Mouse (Mus musculus): Measurements from ENCODE around the gene Taz. TPM values are rescaled to one million over a fixed set of nuclear protein-coding genes. Genes with fewer than 3 reads are reported as not detected.

Taz gene
- polyA plus RNA-seq (2015; fragmentation: Nextera tagmentation; extraction: Ambion mirVana), result 70.3 and 76.6 TPM in 2 replicates

DNA sequence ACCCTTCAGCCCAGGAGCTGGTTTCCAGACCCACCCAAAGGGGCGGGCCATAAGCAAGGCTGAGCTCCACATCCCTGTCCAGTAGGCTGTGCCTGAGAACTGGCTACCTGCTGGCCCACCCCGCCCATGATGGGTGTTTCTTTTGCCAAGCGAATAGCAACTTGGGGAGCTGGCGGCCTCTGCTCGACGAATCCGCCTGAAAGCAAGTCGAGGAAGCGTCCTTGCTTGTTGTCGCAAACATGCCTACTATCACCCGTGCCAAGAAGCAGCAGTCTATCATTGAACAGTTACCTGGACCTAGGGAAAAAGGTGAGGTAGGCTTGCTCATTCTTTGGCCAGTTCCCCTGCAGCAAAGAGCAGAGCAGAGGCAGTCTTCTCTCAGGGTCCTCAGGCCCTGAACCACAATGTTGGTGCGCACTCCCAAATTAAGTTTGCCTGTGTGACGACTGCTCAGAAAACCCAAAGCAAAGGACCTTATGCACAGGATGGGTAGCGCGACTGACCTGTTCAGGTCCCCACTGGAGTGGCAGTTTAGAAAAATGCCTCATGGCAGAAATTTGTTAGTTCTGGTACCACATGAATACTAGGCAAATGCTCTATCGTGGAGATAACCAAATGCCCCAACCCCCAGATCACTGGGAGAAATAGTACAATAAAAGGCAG, at the start of gene Taz, which contains the start of gene Dnase1l1:
Gene Taz, plus strand, starts transcription at position 181 of the 663 bp plus-strand sequence.
Gene Dnase1l1, minus strand, starts transcription at position 606 of the 663 bp plus-strand sequence.
- peak; percentile 90 for ATAC-seq (replicated peaks; ENCODE audit: insufficient number of reproducible peaks, insufficient read depth, low FRiP score, low read depth)
- WGBS, result 12% methylated on average over 16 of the region's 16 CpGs
- no peaks in the 10 kb centered on the region for H3K27me3 ChIP-seq
- H3K27ac ChIP-seq, result peak within 1 kb of the TSS; percentile 92
- peak within 1 kb of the TSS; percentile 64 for H3K4me3 ChIP-seq
- peak within 1 kb of the TSS; percentile 78 for H3K4me2 ChIP-seq
- peak within 1 kb of the TSS; percentile 67 for H3K9ac ChIP-seq
- H3K4me1 ChIP-seq (replicated peaks), result peaks cover 8% of the 10 kb centered on the region
- H3K36me3 ChIP-seq, result no peaks in the 10 kb centered on the region
- H3K9me3 ChIP-seq (replicated peaks), result no peaks in the 10 kb centered on the region

DNA sequence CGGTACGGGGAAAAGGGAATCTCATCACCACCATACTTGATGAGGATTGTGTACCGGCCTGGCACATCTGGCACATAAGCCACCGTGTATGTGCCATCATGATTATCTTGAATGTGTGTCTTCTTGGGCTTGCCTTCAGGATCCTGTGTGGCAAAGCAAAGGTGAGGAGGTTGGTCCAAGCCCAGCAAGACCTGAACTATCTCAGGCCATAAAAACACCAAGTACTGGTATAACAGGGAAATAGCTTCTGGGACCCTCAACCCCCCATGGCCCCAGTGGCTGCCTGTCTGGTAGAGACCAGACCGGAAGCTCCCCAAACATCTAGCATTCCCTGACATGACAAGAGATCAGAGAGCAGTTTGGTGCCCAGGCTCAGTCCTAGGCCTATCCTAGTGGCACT, 48.5 kb upstream of the Taz start:
- WGBS, result 81% methylated on average over 5 of the region's 5 CpGs
- Histone ChIP-seq H3K4me1 (replicated peaks) (no peaks in the 10 kb centered on the region), H3K4me3 (no peak overlapping the region), H3K9ac (no peak overlapping the region), H3K27me3 (no peaks in the 10 kb centered on the region), H3K9me3 (replicated peaks) (no peaks in the 10 kb centered on the region), H3K27ac (no peak overlapping the region), H3K4me2 (no peak overlapping the region), H3K36me3 (peaks cover 87% of the 10 kb centered on the region)
- ATAC-seq (replicated peaks; ENCODE audit: insufficient number of reproducible peaks, insufficient read depth, low FRiP score, low read depth), result no peak

DNA sequence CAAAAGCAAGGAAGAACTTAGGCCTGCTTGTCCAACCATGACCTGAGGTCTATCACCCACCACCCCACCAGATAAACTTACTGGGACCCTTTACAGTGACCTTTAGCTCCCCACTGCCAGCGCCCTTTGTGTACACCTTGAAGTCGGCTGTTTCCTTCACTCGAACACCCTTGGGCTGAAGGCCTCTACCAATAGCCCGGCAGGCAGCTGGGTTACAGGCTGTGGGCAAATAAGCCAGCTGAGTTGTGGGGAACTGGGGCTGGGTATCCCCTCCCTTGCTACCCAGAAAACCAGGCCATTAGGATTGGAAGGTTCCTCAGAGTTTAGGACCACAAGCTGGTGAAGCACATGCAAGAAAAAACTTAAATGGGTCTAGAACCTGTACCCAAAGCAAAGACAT, 41.4 kb upstream of the Taz start:
- Histone ChIP-seq H3K4me2 (no peak overlapping the region), H3K4me1 (replicated peaks) (peaks cover 14% of the 10 kb centered on the region), H3K27ac (no peak overlapping the region), H3K36me3 (peaks cover 72% of the 10 kb centered on the region), H3K4me3 (no peak overlapping the region), H3K9me3 (replicated peaks) (no peaks in the 10 kb centered on the region), H3K27me3 (no peaks in the 10 kb centered on the region), H3K9ac (no peak overlapping the region)
- WGBS, result 90% methylated on average over 4 of the region's 4 CpGs
- ATAC-seq (replicated peaks; ENCODE audit: insufficient number of reproducible peaks, insufficient read depth, low FRiP score, low read depth), result no peak

DNA sequence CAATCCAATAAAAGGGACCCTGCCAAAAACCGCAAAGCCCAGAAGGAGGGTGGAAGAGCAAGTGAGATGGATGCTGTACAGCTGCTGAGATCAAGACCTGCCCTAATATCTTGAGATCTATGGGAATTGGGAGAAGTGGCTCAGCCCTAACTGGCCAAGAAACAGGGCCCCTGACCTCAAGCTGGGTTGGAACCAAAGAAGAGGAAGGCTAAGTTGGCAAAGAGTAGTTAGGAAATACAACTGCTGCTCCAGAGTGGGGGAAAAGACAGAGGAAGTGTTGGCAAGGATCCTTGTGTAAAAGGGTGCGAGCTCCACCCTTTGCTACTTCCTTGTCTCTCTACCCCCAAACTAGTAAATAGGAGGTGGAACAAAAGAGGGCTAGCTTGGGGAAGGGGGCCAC, 38.3 kb upstream of the Taz start:
- Histone ChIP-seq H3K4me1 (replicated peaks) (peaks cover 16% of the 10 kb centered on the region), H3K9ac (peak overlapping the region; percentile 48), H3K27ac (peak overlapping the region; percentile 91; the same call in 1 of the 2 replicates), H3K27me3 (no peaks in the 10 kb centered on the region), H3K9me3 (replicated peaks) (no peaks in the 10 kb centered on the region), H3K4me3 (peak overlapping the region; percentile 64), H3K4me2 (peak overlapping the region; percentile 70), H3K36me3 (peaks cover 46% of the 10 kb centered on the region)
- no peak for ATAC-seq (replicated peaks; ENCODE audit: insufficient number of reproducible peaks, insufficient read depth, low FRiP score, low read depth)
- WGBS, result 65% methylated on average over 2 of the region's 2 CpGs

- Histone ChIP-seq H3K27ac (peak overlapping the region; percentile 91), H3K4me3 (peak overlapping the region; percentile 64), H3K9me3 (replicated peaks) (no peaks in the 10 kb centered on the region), H3K36me3 (peaks cover 42% of the 10 kb centered on the region), H3K4me2 (peak overlapping the region; percentile 70), H3K9ac (peak overlapping the region; percentile 48), H3K4me1 (replicated peaks) (peaks cover 16% of the 10 kb centered on the region), H3K27me3 (no peaks in the 10 kb centered on the region)
- no peak for ATAC-seq (replicated peaks; ENCODE audit: insufficient number of reproducible peaks, insufficient read depth, low FRiP score, low read depth)
- 50% methylated on average over 3 of the region's 3 CpGs for WGBS
Observed at GRCm38 (mm10) chrX:74243807-74244206, 37.9 kb upstream of the Taz start.

DNA sequence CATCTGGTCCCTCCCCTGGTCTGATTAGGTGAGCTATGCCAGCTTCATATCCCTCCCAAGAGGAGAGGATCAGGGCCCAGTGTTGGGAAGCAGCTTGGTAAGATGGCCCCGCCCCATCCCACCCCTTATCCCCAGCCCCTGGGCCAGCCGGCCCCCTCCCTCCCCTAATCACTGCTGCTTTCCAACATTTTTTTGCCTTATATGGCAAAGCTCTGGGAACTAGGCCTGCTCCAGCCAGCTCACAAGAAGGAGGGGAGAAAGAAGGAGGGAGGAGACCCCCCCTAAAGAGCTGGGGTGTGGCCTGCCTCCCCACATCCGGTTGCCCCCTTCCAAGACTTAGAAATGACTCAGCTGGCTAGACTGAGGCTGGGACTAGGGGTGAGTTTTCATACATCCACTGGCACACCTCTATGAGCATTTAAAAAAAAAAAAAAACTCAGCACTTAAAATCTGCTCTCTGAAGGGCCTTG, 37.1 kb upstream of the Taz start:
- H3K4me1 ChIP-seq (replicated peaks), result peaks cover 19% of the 10 kb centered on the region
- H3K9me3 ChIP-seq (replicated peaks), result no peaks in the 10 kb centered on the region
- WGBS, result 9% methylated on average over 3 of the region's 3 CpGs
- peak overlapping the region; percentile 69 for H3K9ac ChIP-seq
- peak overlapping the region; percentile 64 for H3K4me3 ChIP-seq
- H3K27me3 ChIP-seq, result no peaks in the 10 kb centered on the region
- H3K4me2 ChIP-seq, result peak overlapping the region; percentile 70
- peak overlapping the region; percentile 91 for H3K27ac ChIP-seq
- H3K36me3 ChIP-seq, result peaks cover 33% of the 10 kb centered on the region
- peak; percentile 70 for ATAC-seq (replicated peaks; ENCODE audit: insufficient number of reproducible peaks, insufficient read depth, low FRiP score, low read depth)

GRCm38 (mm10) chrX:74245107-74245506, 36.6 kb upstream of the Taz start:
- Histone ChIP-seq H3K9me3 (replicated peaks) (no peaks in the 10 kb centered on the region), H3K27ac (peak overlapping the region; percentile 91), H3K9ac (peak overlapping the region; percentile 69), H3K4me3 (peak overlapping the region; percentile 64), H3K4me1 (replicated peaks) (peaks cover 19% of the 10 kb centered on the region), H3K4me2 (peak overlapping the region; percentile 70), H3K27me3 (no peaks in the 10 kb centered on the region), H3K36me3 (peaks cover 30% of the 10 kb centered on the region)
- 18% methylated on average over 1 of the region's 1 CpGs for WGBS
- ATAC-seq (replicated peaks; ENCODE audit: insufficient number of reproducible peaks, insufficient read depth, low FRiP score, low read depth), result no peak

DNA sequence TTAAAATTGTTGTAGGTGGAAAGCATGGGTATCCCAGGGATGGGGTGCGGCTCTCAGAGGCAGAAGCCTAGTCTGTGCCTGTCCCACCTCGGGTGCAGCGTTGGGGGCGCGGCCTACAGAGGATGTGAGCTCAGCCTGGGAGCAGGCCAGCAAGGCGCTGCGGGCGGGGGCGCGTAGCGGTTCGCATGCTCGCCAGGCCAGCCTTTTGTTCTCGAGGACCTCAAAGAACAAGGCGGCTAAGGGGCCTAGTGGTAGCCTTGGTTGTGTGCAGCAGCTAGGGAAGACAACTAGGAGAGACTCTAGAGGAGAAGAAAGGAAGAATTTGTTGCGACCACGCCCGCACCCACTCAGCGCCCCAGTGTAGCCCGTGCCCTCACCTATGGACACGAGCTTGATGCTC, 36.0 kb upstream of the Taz start:
- Histone ChIP-seq H3K4me2 (peak overlapping the region; percentile 70), H3K27me3 (no peaks in the 10 kb centered on the region), H3K4me1 (replicated peaks) (peaks cover 19% of the 10 kb centered on the region), H3K9me3 (replicated peaks) (no peaks in the 10 kb centered on the region), H3K4me3 (peak overlapping the region; percentile 64), H3K36me3 (peaks cover 24% of the 10 kb centered on the region), H3K9ac (peak overlapping the region; percentile 69), H3K27ac (peak overlapping the region; percentile 91)
- WGBS, result 13% methylated on average over 21 of the region's 21 CpGs
- ATAC-seq (replicated peaks; ENCODE audit: insufficient number of reproducible peaks, insufficient read depth, low FRiP score, low read depth), result peak; percentile 53

DNA sequence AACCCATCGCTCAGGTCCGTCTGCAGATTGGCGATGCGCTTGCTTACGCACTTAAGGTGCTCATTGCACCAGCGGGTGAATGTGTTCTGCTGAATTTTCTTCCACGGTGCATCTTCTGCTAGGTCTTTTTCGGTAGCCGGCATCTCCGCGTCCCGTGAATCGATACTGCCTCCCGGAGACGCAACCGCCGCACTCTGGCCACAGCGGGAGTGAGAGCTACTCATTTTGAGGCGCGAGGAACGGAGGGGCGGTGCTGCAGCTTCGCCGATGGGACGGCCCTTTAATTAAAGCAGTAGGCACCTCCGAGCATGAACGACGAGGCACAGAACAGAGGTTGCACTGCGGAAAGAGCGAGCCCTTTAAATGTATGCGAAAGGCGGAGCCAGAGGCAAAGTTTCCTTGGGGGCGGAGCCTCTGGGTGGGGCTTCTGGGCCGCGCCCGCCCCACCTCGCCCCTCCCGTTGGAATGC, 35.5 kb upstream of the Taz start:
- H3K4me3 ChIP-seq, result peak overlapping the region; percentile 64
- no peaks in the 10 kb centered on the region for H3K9me3 ChIP-seq (replicated peaks)
- peak overlapping the region; percentile 70 for H3K4me2 ChIP-seq
- peak; percentile 86 for ATAC-seq (replicated peaks; ENCODE audit: insufficient number of reproducible peaks, insufficient read depth, low FRiP score, low read depth)
- WGBS, result 16% methylated on average over 38 of the region's 38 CpGs
- peaks cover 19% of the 10 kb centered on the region for H3K36me3 ChIP-seq
- peak overlapping the region; percentile 91 for H3K27ac ChIP-seq
- no peaks in the 10 kb centered on the region for H3K27me3 ChIP-seq
- H3K4me1 ChIP-seq (replicated peaks), result peaks cover 19% of the 10 kb centered on the region
- peak overlapping the region; percentile 69 for H3K9ac ChIP-seq

DNA sequence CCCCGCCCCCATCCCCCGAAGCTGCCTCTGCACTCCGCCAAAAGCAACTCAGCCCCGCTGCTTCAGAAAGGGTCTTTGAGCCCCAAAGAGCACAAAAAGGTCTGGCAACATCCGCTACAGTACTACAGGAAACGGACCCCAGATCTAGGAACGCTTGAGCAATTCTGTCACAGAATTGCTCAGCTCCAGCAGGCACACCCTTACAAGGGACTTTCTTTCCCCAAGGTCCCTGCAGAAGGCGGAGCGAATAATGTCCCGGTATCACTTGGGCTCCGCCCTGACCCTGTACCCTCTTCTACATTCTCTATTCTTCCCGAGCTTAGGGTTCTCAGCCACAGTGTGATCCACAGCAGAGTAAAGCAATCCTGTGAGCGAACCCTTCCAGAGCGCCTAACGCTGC, 35.0 kb upstream of the Taz start:
- ATAC-seq (replicated peaks; ENCODE audit: insufficient number of reproducible peaks, insufficient read depth, low FRiP score, low read depth), result peak; percentile 16

DNA sequence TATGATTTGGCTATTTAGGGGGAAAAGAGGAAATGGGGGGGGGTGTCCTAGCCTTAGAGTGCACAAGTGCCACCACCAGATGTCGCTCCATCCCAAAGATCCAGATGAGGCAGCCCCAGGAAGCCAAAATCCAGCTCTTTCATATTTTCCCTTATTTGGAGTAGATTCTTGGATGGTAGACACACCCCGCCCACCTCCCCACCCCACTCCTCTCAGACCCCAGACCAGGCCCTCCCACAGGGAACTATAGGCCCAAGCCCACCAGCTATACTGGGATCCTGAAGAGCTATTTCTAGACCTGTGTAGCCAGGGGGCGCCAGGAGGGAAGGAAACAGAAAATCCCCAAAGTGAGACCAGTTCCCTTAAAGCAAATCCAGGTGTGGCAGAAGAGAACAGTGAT, 33.1 kb upstream of the Taz start:
- peak overlapping the region; percentile 80 for H3K27ac ChIP-seq
- H3K4me3 ChIP-seq, result peak overlapping the region; percentile 53
- H3K36me3 ChIP-seq, result no peaks in the 10 kb centered on the region
- peak overlapping the region; percentile 70 for H3K4me2 ChIP-seq
- WGBS, result 13% methylated on average over 3 of the region's 3 CpGs
- ATAC-seq (replicated peaks; ENCODE audit: insufficient number of reproducible peaks, insufficient read depth, low FRiP score, low read depth), result no peak
- peaks cover 9% of the 10 kb centered on the region for H3K4me1 ChIP-seq (replicated peaks)
- peak overlapping the region; percentile 60; the same call in 1 of the 2 replicates for H3K9ac ChIP-seq
- no peaks in the 10 kb centered on the region for H3K27me3 ChIP-seq
- H3K9me3 ChIP-seq (replicated peaks), result no peaks in the 10 kb centered on the region

More for the DNA sequence above, 35.0 kb upstream of the Taz start:
- 4% methylated on average over 15 of the region's 15 CpGs for WGBS
- H3K9me3 ChIP-seq (replicated peaks), result no peaks in the 10 kb centered on the region
- peak overlapping the region; percentile 91 for H3K27ac ChIP-seq
- H3K9ac ChIP-seq, result peak overlapping the region; percentile 56
- H3K27me3 ChIP-seq, result no peaks in the 10 kb centered on the region
- H3K4me2 ChIP-seq, result peak overlapping the region; percentile 70
- peaks cover 15% of the 10 kb centered on the region for H3K36me3 ChIP-seq
- H3K4me1 ChIP-seq (replicated peaks), result peaks cover 19% of the 10 kb centered on the region
- peak overlapping the region; percentile 64 for H3K4me3 ChIP-seq
